Mouse (Mus musculus): ENCODE measurements at regions not wholly inside any gene's neighbourhood (a gene's known extent, or its start where the extent isn't known, plus 50 kb on each side); places are given as distances from the start of the nearest gene placed in this dataset.
A peak's percentile ranks its signal among the peaks of the same experiment; 100 is the strongest.

GRCm38 (mm10) chr15:36857622-36858021 is 150.0 kb downstream of the Zfp706 start:
- DNase-seq (ENCODE audit: low read depth): no peak

GRCm38 (mm10) chr15:36855550-36856131 is 151.9 kb downstream of the Zfp706 start:
- no peak for DNase-seq (ENCODE audit: low read depth)

- no peak for DNase-seq (ENCODE audit: low read depth)
These were observed 152.7 kb downstream of the Zfp706 start for GRCm38 (mm10) chr15:36854900-36855321.

GRCm38 (mm10) chr15:36852229-36852821 is 155.2 kb downstream of the Zfp706 start:
- peak; percentile 82 for DNase-seq (ENCODE audit: low read depth)

- DNase-seq (ENCODE audit: low read depth): no peak
These were observed 159.3 kb downstream of the Zfp706 start for GRCm38 (mm10) chr15:36848238-36848637.

GRCm38 (mm10) chr15:36846806-36847205 is 160.8 kb downstream of the Zfp706 start:
- no peak for DNase-seq (ENCODE audit: low read depth)

Data from 416B (cell line).